Mouse (Mus musculus) intestine, postnatal 0 days (tissue): ENCODE data around the gene Abi1. TPM values are rescaled to one million over a fixed set of nuclear protein-coding genes. Genes with fewer than 3 reads are reported as not detected.

Experiments
- ATAC-seq: fragments of 200-750 bp; cut with Nextera tagmentation; 2 replicates; pipeline ENCODE4 v1.8.0; 2017; ENCODE audit warnings: mild to moderate bottlenecking, moderate TSS enrichment, moderate library complexity
- H3K27ac ChIP-seq: fragments of 300-500 bp; sonication (generic); 2 replicates; pipeline ENCODE4 v1.5.1; 2014; ENCODE audit warnings: mild to moderate bottlenecking, low read depth, low read length, moderate library complexity
- H3K27me3 ChIP-seq: fragments of 300-500 bp; sonication (generic); replicated peaks from 2 replicates; pipeline ENCODE4 v1.6.1; 2014; ENCODE audit warnings: low read length, mixed read lengths; ENCODE audit not compliant: control insufficient read depth, insufficient read depth
- H3K36me3 ChIP-seq: fragments of 300-500 bp; sonication (generic); 2 replicates; pipeline ENCODE4 v1.6.1; 2014; ENCODE audit warnings: mild to moderate bottlenecking, moderate library complexity; ENCODE audit not compliant: control insufficient read depth, insufficient read depth
- H3K4me1 ChIP-seq: fragments of 300-500 bp; sonication (generic); replicated peaks from 2 replicates; pipeline ENCODE4 v1.6.1; 2014; ENCODE audit warnings: antibody characterized with exemption, low read length, mixed read lengths; ENCODE audit not compliant: control insufficient read depth, insufficient read depth
- H3K4me2 ChIP-seq: fragments of 300-500 bp; sonication (generic); replicated peaks from 2 replicates; pipeline ENCODE4 v1.6.1; 2014; ENCODE audit warnings: low read depth, mild to moderate bottlenecking, moderate library complexity
- H3K4me3 ChIP-seq: fragments of 300-500 bp; sonication (generic); 2 replicates; pipeline ENCODE4 v1.5.1; 2014; ENCODE audit warnings: low read depth, low read length
- H3K9ac ChIP-seq: fragments of 300-500 bp; sonication (generic); 2 replicates; pipeline ENCODE4 v1.6.1; 2014; ENCODE audit warnings: mild to moderate bottlenecking, low read depth, low read length
- H3K9me3 ChIP-seq: fragments of 300-500 bp; sonication (generic); 2 replicates; pipeline ENCODE4 v1.6.1; 2016; ENCODE audit warnings: mixed run types; ENCODE audit not compliant: control insufficient read depth
- CTCF ChIP-seq: sonication (generic); IDR thresholded peaks from 2 replicates; pipeline ENCODE4 v1.5.1; 2016; ENCODE audit warnings: low read depth, mild to moderate bottlenecking, control low read depth, antibody characterized with exemption, moderate library complexity
- WGBS: fragments of 180-500 bp; shearing (Covaris S2); extraction: QIAGEN DNeasy Blood & Tissue Kit; methylation state at CpG from one replicate; pipeline ENCODE4 v1.1.7; 2014; 5-methylcytosine and 5-hydroxymethylcytosine counted together
- polyA plus RNA-seq: library from polyadenylated mRNA; unstranded; fragments of >200 nt; fragmentation: Nextera tagmentation; extraction: Ambion mirVana; gene quantifications from 2 replicates; pipeline ENCODE4 v1.2.1, GENCODE M21; 2015

Abi1 gene
- polyA plus RNA-seq, 1 experiment from 2014 or later, result 38.1 TPM

DNA sequence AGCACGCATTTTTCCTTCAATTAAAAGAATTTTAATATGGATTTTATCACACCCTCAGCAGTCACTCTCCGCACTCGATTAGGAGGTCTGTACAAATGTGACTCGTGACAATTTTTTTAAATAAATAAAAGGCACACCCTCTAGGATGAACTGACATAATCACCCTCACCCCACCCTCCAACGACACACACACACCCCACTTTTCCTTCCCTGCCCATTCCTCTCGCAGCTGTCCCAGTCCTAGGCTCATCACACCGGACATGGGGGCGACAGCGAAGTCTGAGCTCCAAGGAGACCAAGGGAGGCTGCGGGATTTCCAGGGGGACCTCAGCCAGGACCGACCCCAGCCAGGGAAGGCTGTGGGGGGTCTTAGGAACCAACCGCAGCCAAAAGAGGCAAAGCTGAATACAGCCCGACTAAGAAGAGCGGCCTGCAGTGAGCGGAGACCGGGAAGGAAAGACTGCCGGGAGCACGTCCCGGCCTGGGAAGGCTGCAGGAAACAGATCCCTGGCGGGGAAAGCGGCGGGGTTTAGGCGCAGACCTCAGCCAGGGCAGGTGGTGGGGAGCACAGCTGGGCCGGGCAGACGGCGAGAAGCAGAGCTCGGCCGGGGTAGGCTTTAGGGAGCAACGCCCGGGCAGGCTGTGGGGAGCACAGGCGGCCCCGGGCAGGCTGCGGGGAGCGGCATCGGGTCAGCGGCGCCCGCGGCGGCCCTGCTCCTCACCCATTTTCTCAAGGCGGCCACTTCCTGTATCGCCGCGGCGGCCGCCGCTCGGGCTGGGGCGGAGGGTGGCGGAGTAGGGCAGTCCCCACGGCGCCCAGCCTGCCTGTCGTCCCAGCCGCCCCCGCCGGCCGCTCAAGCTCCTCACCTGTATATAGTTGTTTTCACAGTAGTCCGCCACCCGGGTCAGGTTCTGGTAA is 700 bp downstream of the Abi1 start:
- Histone ChIP-seq H3K27ac (peak overlapping the region; percentile 99), H3K4me3 (peak overlapping the region; percentile 98), H3K27me3 (no peaks in the 10 kb centered on the region), H3K4me1 (no peaks in the 10 kb centered on the region), H3K4me2 (peak overlapping the region; percentile 83), H3K9me3 (no peaks in the 10 kb centered on the region), H3K36me3 (no peaks in the 10 kb centered on the region), H3K9ac (peak overlapping the region; percentile 98)
- no peak for TF ChIP-seq CTCF
- peak; percentile 80 for ATAC-seq
- WGBS, result under 1% methylated on average over 39 of the region's 59 CpGs

DNA sequence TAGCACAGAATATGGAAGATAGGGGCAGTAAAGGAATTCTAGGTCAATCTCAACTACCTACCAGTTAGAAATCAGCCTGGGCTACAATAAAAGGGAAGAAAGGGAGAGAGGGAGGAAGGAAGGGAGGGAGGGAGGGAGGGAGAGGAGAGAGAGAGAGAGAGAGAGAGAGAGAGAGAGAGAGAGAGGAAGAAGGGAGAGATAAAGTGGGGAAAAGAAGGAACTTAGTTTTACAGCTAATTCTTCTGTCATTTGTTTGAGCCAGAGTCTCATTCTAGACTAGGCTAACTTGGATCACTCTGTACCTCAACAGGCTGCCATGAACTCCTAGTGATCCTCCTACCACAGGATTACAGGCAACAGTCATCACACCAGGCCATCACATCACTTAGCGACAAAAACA is 4.6 kb downstream of the Abi1 start:
- no peak for TF ChIP-seq CTCF
- no peak overlapping the region for H3K4me2 ChIP-seq
- H3K27ac ChIP-seq, result no peak overlapping the region
- 95% methylated on average over 1 of the region's 1 CpGs for WGBS
- H3K9ac ChIP-seq, result no peak overlapping the region
- H3K27me3 ChIP-seq, result no peaks in the 10 kb centered on the region
- H3K4me1 ChIP-seq, result no peaks in the 10 kb centered on the region
- H3K4me3 ChIP-seq, result no peak overlapping the region
- no peak for ATAC-seq
- H3K9me3 ChIP-seq, result no peaks in the 10 kb centered on the region
- H3K36me3 ChIP-seq, result no peaks in the 10 kb centered on the region

DNA sequence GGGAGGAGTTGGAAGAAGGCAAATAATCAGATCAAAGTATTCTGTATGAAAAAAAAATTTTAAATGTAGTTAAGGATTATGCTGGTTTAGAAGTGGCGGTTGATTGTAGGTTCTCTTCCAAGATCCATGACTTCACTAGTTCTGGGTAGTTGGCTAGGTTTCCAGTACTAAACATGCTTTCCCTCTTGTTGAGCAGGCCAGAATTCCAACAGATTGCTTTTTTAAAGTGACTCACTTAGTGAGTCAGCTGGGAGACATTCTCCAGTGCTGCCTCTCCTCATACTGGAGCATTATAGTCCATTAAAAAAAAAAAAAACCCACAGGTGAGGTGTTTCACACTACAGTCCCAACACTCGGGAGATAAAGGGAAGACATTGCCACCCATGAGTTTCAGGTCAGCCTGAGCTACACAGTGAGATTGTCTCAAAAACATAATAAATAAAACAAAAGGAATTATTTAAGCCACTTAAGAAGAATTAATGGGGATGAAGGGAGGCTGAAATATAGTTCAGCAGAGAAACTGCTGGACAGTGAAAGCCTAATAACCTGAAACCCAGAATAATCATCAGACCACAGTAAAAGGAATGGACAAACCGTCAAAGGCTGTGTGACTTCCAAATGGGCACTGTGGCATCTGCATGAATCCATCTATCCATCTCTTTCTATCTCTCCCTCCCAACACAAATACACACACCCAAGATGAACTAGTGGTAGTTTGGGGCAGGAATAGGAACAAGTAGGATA is 5.2 kb downstream of the Abi1 start:
- no peaks in the 10 kb centered on the region for H3K4me1 ChIP-seq
- TF ChIP-seq CTCF, result no peak
- H3K27ac ChIP-seq, result no peak overlapping the region
- no peaks in the 10 kb centered on the region for H3K27me3 ChIP-seq
- no peak overlapping the region for H3K4me2 ChIP-seq
- WGBS, result 68% methylated on average over 3 of the region's 3 CpGs
- no peak for ATAC-seq
- H3K9me3 ChIP-seq, result no peaks in the 10 kb centered on the region
- H3K9ac ChIP-seq, result no peak overlapping the region
- H3K4me3 ChIP-seq, result no peak overlapping the region
- H3K36me3 ChIP-seq, result peaks cover under 1% of the 10 kb centered on the region; the same call in 1 of the 2 replicates

DNA sequence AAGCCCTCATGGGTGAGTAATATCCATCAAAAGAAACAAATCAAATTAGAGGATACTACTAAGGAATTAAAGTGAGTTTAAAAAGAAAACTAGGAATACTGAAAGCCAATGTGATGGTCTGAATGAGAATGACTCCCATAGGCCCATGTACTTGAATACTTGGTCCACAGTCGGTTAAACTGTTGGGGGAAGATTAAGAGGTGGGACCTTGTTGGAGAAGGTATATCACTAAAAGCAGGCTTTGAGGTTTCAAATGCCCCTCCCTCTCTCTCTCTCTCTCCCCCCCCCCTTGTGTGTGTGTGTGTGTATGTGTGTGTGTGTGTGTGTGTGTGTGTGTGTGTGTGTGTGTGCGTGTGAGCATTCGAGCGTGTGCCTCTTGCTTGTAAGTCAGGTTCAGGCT is 9.4 kb downstream of the Abi1 start:
- H3K4me2 ChIP-seq, result no peak overlapping the region
- no peak for ATAC-seq
- no peak overlapping the region for H3K4me3 ChIP-seq
- no peaks in the 10 kb centered on the region for H3K27me3 ChIP-seq
- H3K4me1 ChIP-seq, result no peaks in the 10 kb centered on the region
- WGBS, result 98% methylated on average over 4 of the region's 4 CpGs
- TF ChIP-seq CTCF, result no peak
- no peaks in the 10 kb centered on the region for H3K9me3 ChIP-seq
- H3K36me3 ChIP-seq, result peaks cover 3% of the 10 kb centered on the region; the same call in 1 of the 2 replicates
- no peak overlapping the region for H3K9ac ChIP-seq
- H3K27ac ChIP-seq, result no peak overlapping the region

DNA sequence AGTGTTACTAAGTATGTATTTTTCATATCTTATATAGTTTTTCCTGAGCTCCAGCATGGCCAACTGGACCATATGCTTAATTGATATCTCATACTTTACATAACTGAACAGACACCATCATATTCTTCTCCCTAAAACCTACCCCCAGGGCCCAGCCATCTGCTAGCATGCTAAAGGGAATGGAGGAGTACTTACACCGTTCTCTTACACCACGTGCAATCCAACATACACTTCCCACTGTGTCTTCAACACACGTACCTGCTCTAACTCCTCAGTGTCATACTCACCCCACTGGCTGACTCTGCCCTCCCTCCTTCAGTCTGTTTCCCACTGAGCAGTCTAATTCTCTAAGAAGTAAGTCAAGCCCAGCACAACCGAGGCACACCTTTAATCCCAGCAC is 11.2 kb downstream of the Abi1 start:
- no peaks in the 10 kb centered on the region for H3K27me3 ChIP-seq
- no peak overlapping the region for H3K4me3 ChIP-seq
- no peaks in the 10 kb centered on the region for H3K4me1 ChIP-seq
- H3K9ac ChIP-seq, result no peak overlapping the region
- 93% methylated on average over 4 of the region's 4 CpGs for WGBS
- ATAC-seq, result no peak
- H3K27ac ChIP-seq, result no peak overlapping the region
- peaks cover 3% of the 10 kb centered on the region; the same call in 1 of the 2 replicates for H3K36me3 ChIP-seq
- H3K4me2 ChIP-seq, result no peak overlapping the region
- H3K9me3 ChIP-seq, result no peaks in the 10 kb centered on the region
- no peak for TF ChIP-seq CTCF

DNA sequence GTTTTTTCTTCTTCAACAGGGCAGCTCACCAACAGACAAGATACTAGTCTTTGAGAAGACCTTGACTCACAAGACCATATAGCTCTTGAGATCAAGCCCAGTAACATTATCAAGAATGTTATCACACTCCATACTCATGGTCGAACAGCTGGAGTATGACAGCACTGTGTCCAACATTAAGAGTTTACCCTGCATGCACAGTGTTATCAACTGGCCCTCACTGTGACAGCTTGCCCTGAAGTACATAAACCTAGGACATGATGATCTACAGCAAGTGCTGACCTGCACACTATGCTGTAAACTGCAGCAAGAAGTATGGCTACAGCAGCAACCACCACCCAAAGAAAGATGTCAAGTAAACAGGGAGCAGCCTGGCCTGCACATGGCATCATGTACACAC is 13.7 kb downstream of the Abi1 start:
- Histone ChIP-seq H3K27me3 (no peaks in the 10 kb centered on the region), H3K27ac (no peak overlapping the region), H3K4me3 (no peak overlapping the region), H3K9me3 (no peaks in the 10 kb centered on the region), H3K36me3 (peaks cover 3% of the 10 kb centered on the region; the same call in 1 of the 2 replicates), H3K4me2 (no peak overlapping the region), H3K4me1 (no peaks in the 10 kb centered on the region), H3K9ac (no peak overlapping the region)
- TF ChIP-seq CTCF, result no peak
- 62% methylated on average over 1 of the region's 1 CpGs for WGBS
- ATAC-seq, result no peak
